Mouse (Mus musculus) heart, embryonic 12.5 days (tissue): Measurements from ENCODE around the gene Cfap157. TPM values are rescaled to one million over a fixed set of nuclear protein-coding genes. Genes with fewer than 3 reads are reported as not detected.

Source experiments
- ATAC-seq: fragments of 200-750 bp; cut with Nextera tagmentation; 2 replicates; pipeline ENCODE4 v1.8.0; 2017; ENCODE audit warnings: moderate TSS enrichment, moderate library complexity; ENCODE audit not compliant: insufficient number of reproducible peaks, low FRiP score
- H3K27ac ChIP-seq: fragments of 300-500 bp; sonication (generic); 2 replicates; pipeline ENCODE4 v1.5.1; 2016; ENCODE audit warnings: mild to moderate bottlenecking, moderate library complexity; ENCODE audit not compliant: poor library complexity, severe bottlenecking
- H3K27me3 ChIP-seq: fragments of 300-500 bp; sonication (generic); replicated peaks from 2 replicates; pipeline ENCODE4 v1.6.1; 2016; ENCODE audit warnings: mild to moderate bottlenecking, moderate library complexity
- H3K36me3 ChIP-seq: fragments of 300-500 bp; sonication (generic); 2 replicates; pipeline ENCODE4 v1.6.1; 2016; ENCODE audit warnings: mild to moderate bottlenecking, moderate library complexity
- H3K4me1 ChIP-seq: fragments of 300-500 bp; sonication (generic); replicated peaks from 2 replicates; pipeline ENCODE4 v1.6.1; 2016; ENCODE audit warnings: mild to moderate bottlenecking
- H3K4me2 ChIP-seq: fragments of 300-500 bp; sonication (generic); 2 replicates; pipeline ENCODE4 v1.6.1; 2016; ENCODE audit warnings: mild to moderate bottlenecking, moderate library complexity
- H3K4me3 ChIP-seq: fragments of 300-500 bp; sonication (generic); 2 replicates; pipeline ENCODE4 v1.5.1; 2016; ENCODE audit warnings: mild to moderate bottlenecking
- H3K9ac ChIP-seq: fragments of 300-500 bp; sonication (generic); 2 replicates; pipeline ENCODE4 v1.6.1; 2016; ENCODE audit warnings: mild to moderate bottlenecking, moderate library complexity
- H3K9me3 ChIP-seq: fragments of 300-500 bp; sonication (generic); replicated peaks from 2 replicates; pipeline ENCODE4 v1.6.1; 2016; ENCODE audit warnings: mild to moderate bottlenecking, moderate library complexity
- WGBS: fragments of 180-500 bp; shearing (Covaris S2); methylation state at CpG from one replicate; pipeline ENCODE4 v1.1.7; 2016; 5-methylcytosine and 5-hydroxymethylcytosine counted together
- polyA plus RNA-seq: library from polyadenylated mRNA; unstranded; fragments of >200 nt; fragmentation: Nextera tagmentation; extraction: Ambion mirVana; gene quantifications from 2 replicates; pipeline ENCODE4 v1.2.1, GENCODE M21; 2016

Gene Cfap157
- polyA plus RNA-seq, 1 experiment from 2014 or later, result 0.98 TPM

DNA sequence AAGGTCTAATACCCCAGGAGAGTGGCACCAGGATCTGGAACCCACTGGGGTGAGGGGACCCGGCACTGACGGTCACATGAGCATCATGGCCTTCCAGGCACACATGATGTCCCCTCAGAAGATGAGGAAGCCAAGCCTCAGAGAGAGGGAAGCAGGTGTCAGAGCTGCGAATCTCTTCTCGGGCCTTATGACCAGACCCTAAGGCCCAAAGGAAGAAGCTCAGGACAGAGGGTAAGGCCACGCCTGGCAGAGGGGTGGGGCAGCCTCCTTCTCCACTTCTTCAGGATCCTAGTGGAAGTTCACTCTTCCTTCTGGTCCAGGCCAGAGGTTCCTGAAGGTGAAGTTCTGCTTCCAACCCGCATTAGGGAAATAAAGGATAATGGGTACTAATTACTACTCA is 51.5 kb downstream of the Cfap157 start:
- H3K4me2 ChIP-seq, result no peak overlapping the region

DNA sequence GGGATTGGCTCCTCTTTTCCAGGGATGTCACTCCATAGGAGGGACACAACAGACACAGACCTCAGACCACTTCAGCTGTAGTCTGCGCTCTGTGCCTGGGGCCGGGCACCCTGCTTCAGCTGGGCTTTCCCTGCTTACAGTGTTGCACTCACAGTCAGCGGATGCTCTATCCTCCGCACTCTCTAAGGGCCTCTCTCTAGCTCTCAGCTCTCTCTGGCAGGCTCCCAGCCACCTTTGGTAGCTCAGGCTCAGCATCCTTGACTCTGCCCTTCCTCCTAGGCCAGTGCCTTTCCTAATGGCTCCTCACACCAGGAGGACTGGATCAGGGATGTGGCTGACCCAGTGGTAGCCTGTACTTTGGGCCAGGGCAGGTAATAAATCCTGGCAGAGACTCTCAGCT is 52.3 kb downstream of the Cfap157 start:
- Histone ChIP-seq H3K4me2 (peak overlapping the region; percentile 68), H3K27me3 (no peaks in the 10 kb centered on the region), H3K9me3 (no peaks in the 10 kb centered on the region), H3K4me3 (no peak overlapping the region), H3K36me3 (no peaks in the 10 kb centered on the region), H3K27ac (peak overlapping the region; percentile 80), H3K4me1 (peaks cover 77% of the 10 kb centered on the region), H3K9ac (0 out of 2 replicates have a peak overlapping the region, but pooled peaks have one; percentile 3)
- ATAC-seq, result no peak
- 62% methylated on average over 4 of the region's 4 CpGs for WGBS

More for the DNA sequence above, 51.5 kb downstream of the Cfap157 start:
- peak overlapping the region; percentile 52; the same call in 1 of the 2 replicates for H3K27ac ChIP-seq
- H3K27me3 ChIP-seq, result no peaks in the 10 kb centered on the region
- 63% methylated on average over 6 of the region's 6 CpGs for WGBS
- ATAC-seq, result no peak
- peaks cover 81% of the 10 kb centered on the region for H3K4me1 ChIP-seq
- H3K9me3 ChIP-seq, result no peaks in the 10 kb centered on the region
- H3K9ac ChIP-seq, result no peak overlapping the region
- H3K36me3 ChIP-seq, result 0 out of 2 replicates have a peak, but pooled peaks cover 3% of the 10 kb centered on the region
- H3K4me3 ChIP-seq, result no peak overlapping the region

DNA sequence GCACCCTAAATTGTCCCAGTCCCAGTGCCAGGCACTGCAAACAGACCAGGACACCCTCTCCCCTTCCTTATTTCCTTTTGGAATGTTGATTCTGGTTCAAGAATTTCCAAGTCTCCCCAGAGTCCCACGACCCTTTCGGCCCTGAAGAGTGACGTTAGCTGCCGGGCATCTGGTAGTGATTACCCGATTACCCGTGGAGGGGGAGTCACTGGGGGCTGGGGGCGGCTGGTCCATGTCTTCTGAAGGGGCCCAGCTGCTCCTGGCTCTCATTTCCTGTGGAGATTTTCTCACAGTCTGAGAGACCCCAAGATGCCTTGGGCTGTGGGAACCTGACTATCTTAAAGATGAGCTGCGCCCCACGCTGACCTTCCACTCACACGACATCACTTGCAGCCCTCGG is 53.4 kb downstream of the Cfap157 start:
- no peak overlapping the region for H3K9ac ChIP-seq
- 17% methylated on average over 11 of the region's 11 CpGs for WGBS
- peaks cover 67% of the 10 kb centered on the region for H3K4me1 ChIP-seq

DNA sequence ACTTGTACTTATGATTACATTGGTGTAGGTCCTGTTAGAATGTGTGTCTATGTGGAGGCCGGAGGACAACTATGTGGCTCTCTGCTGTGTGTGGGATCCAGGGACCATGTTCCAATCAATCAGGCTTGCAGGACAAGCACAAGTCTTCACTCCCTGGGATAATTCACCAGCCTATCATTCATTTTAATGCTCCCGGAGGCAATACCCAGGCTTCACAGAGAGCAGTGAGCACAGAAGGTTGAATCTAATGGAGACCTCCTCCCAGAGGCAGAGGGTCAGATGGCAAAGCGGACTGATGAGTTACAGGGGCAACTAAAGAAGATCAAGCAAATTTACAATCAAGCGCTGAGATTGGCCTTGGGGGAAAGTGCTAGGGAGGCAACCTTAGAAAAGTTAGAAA is 54.7 kb downstream of the Cfap157 start:
- Histone ChIP-seq H3K9ac (0 out of 2 replicates have a peak overlapping the region, but pooled peaks have one; percentile 39), H3K4me3 (peak overlapping the region; percentile 49), H3K4me2 (peak overlapping the region; percentile 68), H3K36me3 (no peaks in the 10 kb centered on the region; the same call in 1 of the 2 replicates), H3K27me3 (no peaks in the 10 kb centered on the region), H3K27ac (peak overlapping the region; percentile 80), H3K4me1 (peaks cover 54% of the 10 kb centered on the region), H3K9me3 (no peaks in the 10 kb centered on the region)
- 62% methylated on average over 4 of the region's 4 CpGs for WGBS
- no peak for ATAC-seq

More for the DNA sequence above, 53.4 kb downstream of the Cfap157 start:
- 0 out of 2 replicates have a peak, but pooled peaks have one; percentile 13 for ATAC-seq
- H3K36me3 ChIP-seq, result no peaks in the 10 kb centered on the region
- peak overlapping the region; percentile 68 for H3K4me2 ChIP-seq
- no peaks in the 10 kb centered on the region for H3K9me3 ChIP-seq
- peak overlapping the region; percentile 80 for H3K27ac ChIP-seq
- H3K27me3 ChIP-seq, result no peaks in the 10 kb centered on the region
- H3K4me3 ChIP-seq, result 0 out of 2 replicates have a peak overlapping the region, but pooled peaks have one; percentile 49

DNA sequence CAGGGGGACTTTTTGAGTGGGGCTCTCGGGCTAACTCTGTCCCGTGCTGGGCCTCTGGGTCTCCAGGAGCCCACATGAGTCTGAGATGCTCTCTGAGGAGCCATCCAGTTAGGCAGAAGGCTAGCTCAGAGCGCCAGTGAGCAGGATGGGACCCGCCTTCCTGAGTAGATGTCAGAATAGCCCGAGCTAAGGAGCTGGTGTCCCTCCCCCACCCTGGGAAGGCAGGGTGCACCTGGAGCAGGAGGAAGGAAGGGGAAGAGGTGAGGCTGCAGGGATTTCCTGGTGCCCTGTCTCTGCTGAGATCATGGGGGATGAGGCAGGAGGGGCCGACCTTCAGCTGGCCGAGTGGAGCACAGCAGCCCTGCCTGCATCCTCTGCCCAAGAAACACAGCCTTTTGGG is 55.8 kb downstream of the Cfap157 start:
- Histone ChIP-seq H3K9me3 (no peaks in the 10 kb centered on the region), H3K27me3 (no peaks in the 10 kb centered on the region), H3K4me3 (peak overlapping the region; percentile 49), H3K36me3 (no peaks in the 10 kb centered on the region; the same call in 1 of the 2 replicates), H3K4me1 (peaks cover 43% of the 10 kb centered on the region), H3K9ac (peak overlapping the region; percentile 63), H3K4me2 (peak overlapping the region; percentile 68), H3K27ac (peak overlapping the region; percentile 61)
- 37% methylated on average over 7 of the region's 7 CpGs for WGBS
- peak; percentile 39; the same call in 1 of the 2 replicates for ATAC-seq

DNA sequence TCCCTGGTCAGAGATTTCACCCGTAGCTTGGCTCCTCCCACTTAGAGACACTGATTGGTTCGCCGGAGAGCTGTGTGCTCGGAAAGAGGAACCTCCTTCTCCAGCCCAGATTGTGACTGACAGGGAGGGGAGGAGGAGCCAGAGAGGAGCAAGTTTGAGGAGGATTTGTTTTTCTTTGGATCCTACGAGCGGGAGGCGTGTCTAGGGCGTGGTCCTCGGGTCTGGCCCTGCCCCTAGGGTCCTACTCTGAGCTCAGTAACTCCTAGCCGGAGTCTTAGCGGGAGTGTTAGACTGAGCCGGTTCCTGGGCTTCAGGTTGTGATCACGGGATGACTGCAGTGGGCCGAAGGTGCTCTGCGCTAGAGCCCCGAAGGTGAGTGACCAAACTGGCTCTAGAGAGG is 56.8 kb downstream of the Cfap157 start:
- under 1% methylated on average over 16 of the region's 16 CpGs for WGBS
- no peaks in the 10 kb centered on the region for H3K27me3 ChIP-seq
- peak overlapping the region; percentile 68 for H3K4me2 ChIP-seq
- H3K4me3 ChIP-seq, result peak overlapping the region; percentile 49
- ATAC-seq, result peak; percentile 91
- no peaks in the 10 kb centered on the region for H3K9me3 ChIP-seq
- peaks cover 36% of the 10 kb centered on the region for H3K4me1 ChIP-seq
- no peak overlapping the region for H3K27ac ChIP-seq
- H3K36me3 ChIP-seq, result no peaks in the 10 kb centered on the region; the same call in 1 of the 2 replicates
- peak overlapping the region; percentile 63 for H3K9ac ChIP-seq

Other genes starting within 250 kb of the Cfap157 start
- 7.9 and 9.0 TPM in 2 replicates for gene Fam102a, start 249.1 kb downstream of the Cfap157 start, polyA plus RNA-seq
- gene Dpm2, start 213.6 kb downstream of the Cfap157 start, polyA plus RNA-seq, result 68.0 and 71.5 TPM in 2 replicates
- gene Pip5kl1, start 209.6 kb downstream of the Cfap157 start, polyA plus RNA-seq, result 0.23 and 0.33 TPM in 2 replicates
- 0.18 and 0.24 TPM in 2 replicates for gene 9430097D07Rik, start 208.7 kb downstream of the Cfap157 start, polyA plus RNA-seq
- gene St6galnac4, start 197.3 kb downstream of the Cfap157 start, polyA plus RNA-seq, result 45.6 and 47.2 TPM in 2 replicates
- gene St6galnac6, start 184.7 kb downstream of the Cfap157 start, polyA plus RNA-seq, result 31.6 and 35.3 TPM in 2 replicates
- gene Ak1, start 162.7 kb downstream of the Cfap157 start, polyA plus RNA-seq, result 285 and 294 TPM in 2 replicates
- 159 and 168 TPM in 2 replicates for gene Eng, start 137.8 kb downstream of the Cfap157 start, polyA plus RNA-seq
- 18.7 and 20.3 TPM in 2 replicates for gene Fpgs, start 80.3 kb downstream of the Cfap157 start, polyA plus RNA-seq
- gene Cdk9, start 71.4 kb downstream of the Cfap157 start, polyA plus RNA-seq, result 67.5 and 73.3 TPM in 2 replicates
- gene Sh2d3c, start 63.4 kb downstream of the Cfap157 start, polyA plus RNA-seq, result 35.4 and 36.0 TPM in 2 replicates
- gene 6330409D20Rik, start 43.4 kb downstream of the Cfap157 start, polyA plus RNA-seq, result not detected in 2 replicates
- gene Tor2a, start 27.2 kb downstream of the Cfap157 start, polyA plus RNA-seq, result 38.5 and 39.3 TPM in 2 replicates
- gene Ttc16, start 8.8 kb downstream of the Cfap157 start, polyA plus RNA-seq, result 0.09 and 0.24 TPM in 2 replicates
- 4.2 and 5.2 TPM in 2 replicates for gene Ptrh1, start 8.6 kb downstream of the Cfap157 start, polyA plus RNA-seq
- 30.8 and 31.1 TPM in 2 replicates for gene Stxbp1, start 62.8 kb upstream of the Cfap157 start, polyA plus RNA-seq
- 62.0 and 64.4 TPM in 2 replicates for gene Fam129b, start 91.7 kb upstream of the Cfap157 start, polyA plus RNA-seq
- 99.8 and 114 TPM in 2 replicates for gene Rpl12, start 177.1 kb upstream of the Cfap157 start, polyA plus RNA-seq
- 11.1 and 11.8 TPM in 2 replicates for gene Lrsam1, start 177.2 kb upstream of the Cfap157 start, polyA plus RNA-seq
- gene Slc2a8, start 197.7 kb upstream of the Cfap157 start, polyA plus RNA-seq, result 19.7 and 20.0 TPM in 2 replicates